Mouse (Mus musculus): ENCODE data around the gene Gm28053. TPM values are rescaled to one million over a fixed set of nuclear protein-coding genes. Genes with fewer than 3 reads are reported as not detected.
A peak's percentile ranks its signal among the peaks of the same experiment; 100 is the strongest.

Gm28053 gene
- total RNA-seq, 2 experiments from 2014 or later, result 7.1 to 7.2 TPM

DNA sequence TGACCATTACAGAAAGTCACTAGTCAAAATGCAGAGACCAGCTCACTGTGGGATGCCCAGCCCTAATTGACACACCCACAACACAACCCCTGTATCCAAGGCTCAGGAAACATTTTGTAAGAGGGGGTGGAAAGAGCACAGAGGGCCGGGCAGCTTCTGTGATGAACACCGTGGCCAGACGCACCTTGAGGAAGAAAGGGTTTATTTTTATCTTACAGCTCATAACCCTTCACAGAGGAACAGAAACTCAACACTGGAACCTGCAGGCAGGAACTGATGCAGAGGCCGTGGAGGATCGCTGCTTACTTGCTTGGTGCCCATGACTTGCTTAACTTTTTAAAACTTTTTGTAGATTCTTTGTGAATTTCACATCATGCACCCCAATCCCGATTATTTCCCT, 25.4 kb upstream of the Gm28053 start:
- no peak for DNase-seq

DNA sequence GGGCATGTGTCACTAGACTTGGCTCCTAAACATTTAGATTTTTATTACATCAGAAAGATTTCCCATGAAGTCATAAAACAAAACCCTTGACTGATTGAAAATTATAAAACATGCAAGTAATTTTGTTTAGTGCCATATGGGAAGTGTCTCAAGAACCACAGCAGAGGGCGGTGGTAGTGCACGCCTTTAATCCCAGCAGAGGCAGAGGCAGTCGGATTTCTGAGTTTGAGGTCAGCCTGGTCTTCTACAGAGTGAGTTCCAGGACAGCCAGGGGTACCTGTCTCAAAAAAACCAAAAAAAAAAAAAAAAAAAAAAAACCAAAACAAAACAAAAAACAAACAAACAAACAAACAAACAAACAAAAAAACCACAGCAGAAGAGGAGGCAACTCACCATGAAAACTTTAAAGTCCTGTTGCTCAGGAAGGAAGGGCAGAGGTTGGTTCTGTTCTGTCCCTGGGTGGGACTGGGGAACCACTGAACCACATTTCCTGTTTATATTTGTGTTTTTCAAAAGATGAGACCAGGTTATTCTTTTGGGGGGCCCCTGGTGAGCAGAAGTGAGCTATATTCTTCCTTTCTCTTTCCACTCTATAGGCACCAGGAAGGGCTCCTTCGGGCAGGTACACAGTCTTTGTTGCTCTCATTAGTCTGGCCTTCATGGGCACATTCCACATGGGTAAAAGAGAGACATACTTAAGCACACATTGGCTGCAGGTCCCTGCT, 21.4 kb upstream of the Gm28053 start:
- DNase-seq, result no peak

DNA sequence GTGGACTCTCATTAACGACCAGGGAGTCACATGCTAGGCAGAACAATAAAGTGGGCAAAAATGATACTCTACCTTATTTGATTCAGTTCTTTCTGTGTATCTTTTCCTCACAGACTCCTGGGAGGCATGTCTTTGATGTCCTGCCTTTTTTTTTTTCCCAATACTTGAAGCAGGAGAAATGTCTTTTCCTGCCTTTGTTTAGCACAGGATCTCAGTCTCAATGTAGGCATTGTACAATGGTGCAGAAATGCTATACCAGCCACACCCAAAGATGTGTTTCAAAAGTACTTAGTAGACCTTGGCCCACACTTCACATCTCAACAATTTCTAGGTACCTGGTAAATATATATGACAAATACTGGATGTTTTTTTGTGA, 20.9 kb upstream of the Gm28053 start:
- DNase-seq, result no peak

DNA sequence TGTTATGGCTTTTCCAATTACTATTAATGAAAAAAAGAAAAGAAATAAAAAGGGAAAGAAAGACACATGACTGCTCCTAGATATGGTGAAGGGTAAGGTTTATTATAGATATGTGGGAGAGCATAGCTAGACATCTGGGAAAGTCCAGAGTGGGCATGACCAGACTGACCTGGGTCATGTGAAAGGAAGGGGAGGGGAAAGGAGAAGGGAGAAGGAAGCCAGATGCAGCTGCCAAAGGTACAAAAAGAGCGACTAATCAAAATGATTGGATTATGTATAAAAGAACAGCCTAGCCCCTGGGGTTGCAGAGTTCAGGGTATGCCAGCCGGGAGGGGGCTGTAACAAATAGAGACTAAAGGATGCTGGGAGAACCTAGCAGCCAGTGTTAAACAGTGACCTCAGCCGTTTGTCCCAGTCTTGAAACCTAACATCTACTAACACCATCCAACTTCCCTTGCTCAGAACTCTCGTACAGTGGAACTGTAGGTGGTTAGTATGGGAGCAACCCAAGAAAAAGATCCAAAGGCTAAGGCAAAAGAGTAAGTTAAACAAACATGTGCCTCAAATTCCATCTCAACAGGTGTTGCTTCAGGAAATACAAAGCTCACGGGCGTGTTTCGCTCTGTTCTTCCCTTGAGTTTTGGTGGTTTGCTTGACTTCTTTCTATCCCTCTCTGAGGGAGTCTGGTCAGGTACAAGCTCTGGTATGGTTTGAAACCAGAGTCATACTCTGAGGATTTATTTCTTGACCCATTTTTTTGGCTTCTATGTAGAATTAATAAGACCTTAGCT, 20.1 kb upstream of the Gm28053 start:
- DNase-seq, result no peak

DNA sequence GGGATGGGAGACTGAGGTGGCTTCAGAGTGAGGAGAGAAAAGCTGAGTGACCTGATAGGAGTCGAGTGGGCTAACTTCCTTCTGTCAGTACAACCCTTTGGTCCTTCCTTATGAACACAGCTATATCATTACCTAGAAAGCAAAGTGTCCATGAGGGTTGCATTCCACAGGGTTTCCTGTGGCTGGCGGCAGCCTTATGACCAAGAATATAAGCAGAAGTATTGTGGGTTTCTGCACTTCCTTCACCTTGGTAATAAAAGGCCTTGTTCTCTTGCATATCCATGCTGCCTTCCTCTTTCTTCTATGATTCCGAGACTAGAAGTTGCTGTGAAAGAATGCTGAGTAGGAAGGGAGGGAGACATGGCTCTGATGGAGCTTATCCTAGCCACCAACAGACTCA, 19.5 kb upstream of the Gm28053 start:
- no peak for DNase-seq

DNA sequence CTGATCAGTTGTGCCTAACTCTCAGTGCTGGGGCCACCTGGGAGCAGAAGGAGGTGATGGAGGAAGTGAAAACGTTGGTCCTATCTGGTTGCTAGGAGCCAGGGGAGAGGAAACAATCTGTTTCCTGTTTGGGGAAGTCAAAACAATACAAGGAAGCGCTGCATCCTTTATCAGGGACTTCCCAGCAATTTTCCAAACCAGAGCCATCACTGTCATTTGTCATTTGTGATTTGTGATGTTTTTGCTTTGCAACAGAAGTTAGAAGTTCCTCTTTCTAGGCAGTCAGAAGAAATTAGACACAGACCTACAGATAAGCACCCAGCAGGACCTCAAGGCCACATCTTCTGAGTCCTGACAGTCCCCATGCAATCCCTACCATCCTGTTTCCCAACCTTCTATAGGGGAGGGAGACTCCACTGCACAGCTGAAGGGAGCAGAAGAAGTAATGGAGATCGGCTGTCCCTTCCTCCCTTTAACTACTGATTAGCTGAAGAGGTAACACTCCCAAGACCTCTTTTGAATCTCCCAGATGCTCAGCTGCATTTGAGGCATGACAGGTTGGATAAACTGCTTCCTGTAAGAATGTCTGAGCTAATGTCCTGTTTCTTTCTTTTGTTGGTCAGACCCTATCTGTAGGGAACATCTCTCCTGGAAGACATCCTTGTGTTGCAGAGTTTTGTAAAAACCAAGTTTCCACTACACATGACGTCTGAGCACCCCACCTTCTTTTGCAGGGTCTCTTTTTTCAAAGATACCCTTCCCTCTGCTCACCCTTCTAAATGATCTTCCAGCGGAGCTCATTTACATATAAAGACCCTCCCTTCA, 17.9 kb upstream of the Gm28053 start:
- DNase-seq, result peak; percentile 29

DNA sequence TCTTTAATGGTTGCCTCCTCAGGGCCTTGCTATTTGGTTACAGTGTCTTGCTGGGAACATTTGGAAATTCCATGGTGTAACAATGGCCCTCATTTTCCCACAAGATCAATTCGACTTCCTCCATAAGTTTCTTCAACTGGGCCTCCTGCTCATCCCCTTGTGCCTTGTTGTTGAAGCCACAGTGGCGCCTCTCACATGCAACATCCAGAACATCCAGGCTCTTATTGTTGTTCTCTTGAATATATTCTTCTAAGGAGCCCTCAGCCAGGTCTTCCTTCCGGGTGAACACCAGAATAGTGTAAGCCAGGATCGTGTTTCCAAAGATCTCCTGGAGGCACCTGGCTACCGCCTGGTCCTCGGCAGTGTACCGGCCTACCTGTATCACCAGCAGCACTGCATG, 16.3 kb upstream of the Gm28053 start:
- no peak for DNase-seq

DNA sequence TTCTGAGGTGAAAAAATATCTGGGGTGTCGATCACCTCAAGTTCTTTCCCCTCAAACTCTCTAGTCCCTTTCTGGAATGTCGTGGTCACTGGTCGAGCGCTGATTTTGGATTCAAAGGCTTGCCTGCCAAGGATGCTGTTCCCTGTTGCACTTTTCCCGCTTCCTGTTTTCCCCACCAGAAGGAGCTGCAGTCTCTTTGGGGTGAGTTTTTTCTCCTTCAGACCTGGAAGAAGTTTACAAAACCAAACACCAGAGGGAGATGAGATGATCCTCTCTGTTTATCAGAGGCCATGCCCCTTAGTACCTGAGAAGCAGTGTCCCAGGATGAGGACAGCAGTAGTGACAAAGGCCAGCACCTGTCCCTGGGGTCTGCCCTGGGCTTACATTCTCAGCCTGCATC, 15.8 kb upstream of the Gm28053 start:
- no peak for DNase-seq

DNA sequence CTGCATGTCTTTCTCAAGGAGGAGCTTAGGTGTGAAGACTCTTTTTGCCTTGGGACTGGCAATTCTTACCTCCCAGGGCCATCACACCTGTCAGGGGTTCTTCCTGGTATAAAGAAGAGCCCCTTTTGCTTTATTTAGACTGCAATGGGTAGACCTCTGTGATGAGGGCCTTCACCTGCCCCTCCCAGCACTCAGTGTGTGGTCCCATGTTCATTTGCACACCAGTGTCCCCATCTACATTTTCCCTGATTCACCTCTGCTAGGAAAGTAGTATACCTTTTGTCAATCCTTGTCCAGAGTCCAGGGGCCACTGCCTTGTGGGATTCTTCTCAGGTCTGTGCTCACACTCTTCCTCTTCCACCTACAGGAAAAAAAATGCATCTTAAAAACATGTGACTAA, 14.3 kb upstream of the Gm28053 start:
- no peak for DNase-seq

DNA sequence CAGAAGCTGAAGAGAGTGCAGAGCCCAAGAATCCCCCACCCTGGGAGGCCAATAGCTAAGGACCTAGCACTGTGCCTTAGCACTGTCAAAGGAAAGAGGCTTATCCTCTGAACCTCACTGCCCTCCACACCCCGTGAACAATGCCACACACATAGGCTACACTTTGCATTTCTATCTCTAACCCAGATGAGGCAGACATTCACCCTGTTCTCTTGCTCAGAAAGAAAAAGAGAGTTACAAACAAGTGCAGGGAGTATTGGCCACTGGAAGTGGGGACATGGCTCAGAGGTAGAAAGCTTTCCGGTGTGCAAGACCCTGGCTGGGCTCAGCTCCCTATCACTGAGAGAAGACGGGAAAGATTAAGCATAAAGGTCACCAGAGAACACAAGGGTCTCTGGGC, 12.3 kb upstream of the Gm28053 start:
- DNase-seq, result no peak

DNA sequence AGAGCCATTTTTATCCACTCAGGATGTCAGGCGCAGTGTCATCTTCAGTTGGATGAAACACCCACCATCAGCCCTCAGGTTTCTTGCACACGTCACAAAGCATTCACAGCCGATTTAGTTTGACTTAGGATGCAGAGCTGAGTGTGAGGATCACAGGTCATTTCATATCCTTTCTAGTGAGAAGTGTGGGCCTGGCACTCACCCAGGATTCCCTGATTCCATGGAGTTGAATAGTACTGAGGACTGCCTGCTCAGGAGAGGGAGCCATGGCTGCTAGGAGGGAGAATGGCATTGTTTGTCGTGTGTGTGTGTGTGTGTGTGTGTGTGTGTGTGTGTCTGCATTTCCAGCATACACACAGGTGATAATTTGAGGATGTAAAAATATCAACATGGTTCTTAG, 1.9 kb downstream of the Gm28053 start:
- DNase-seq, result no peak

DNA sequence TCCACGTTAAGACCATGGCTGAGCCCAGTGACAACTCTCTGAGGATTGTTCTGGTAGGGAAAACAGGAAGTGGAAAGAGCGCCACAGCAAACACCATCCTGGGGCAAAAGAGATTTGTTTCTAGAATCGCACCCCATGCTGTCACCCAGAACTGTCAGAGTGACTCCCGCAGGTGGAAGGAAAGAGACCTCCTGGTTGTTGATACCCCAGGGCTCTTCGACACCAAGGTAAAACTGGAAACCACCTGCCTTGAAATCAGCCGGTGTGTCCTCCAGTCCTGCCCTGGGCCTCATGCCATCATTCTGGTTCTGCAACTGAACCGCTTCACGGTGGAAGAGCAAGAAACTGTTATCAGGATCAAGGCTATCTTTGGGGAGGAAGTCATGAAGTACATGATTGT, 5.1 kb downstream of the Gm28053 start:
- DNase-seq, result no peak

DNA sequence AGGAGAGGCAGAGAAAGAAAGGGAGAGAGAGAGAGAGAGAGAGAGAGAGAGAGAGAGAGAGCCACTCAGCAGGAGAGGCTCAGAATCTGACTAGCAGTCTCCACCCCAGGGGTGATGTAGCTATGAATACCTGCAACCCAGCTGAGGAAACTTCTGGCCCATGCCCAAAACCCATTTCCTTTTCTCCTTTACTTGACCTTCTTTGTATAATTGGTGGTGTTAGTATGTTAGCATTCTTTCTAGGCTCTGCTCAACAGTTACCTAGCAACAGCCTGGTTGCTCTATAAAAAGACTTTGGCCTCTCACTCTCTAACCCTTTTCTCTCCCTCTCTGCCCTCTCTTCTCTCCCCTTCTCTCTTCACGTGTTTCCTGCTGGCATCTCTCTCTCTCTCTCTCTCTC, 7.1 kb downstream of the Gm28053 start:
- DNase-seq, result peak; percentile 83

DNA sequence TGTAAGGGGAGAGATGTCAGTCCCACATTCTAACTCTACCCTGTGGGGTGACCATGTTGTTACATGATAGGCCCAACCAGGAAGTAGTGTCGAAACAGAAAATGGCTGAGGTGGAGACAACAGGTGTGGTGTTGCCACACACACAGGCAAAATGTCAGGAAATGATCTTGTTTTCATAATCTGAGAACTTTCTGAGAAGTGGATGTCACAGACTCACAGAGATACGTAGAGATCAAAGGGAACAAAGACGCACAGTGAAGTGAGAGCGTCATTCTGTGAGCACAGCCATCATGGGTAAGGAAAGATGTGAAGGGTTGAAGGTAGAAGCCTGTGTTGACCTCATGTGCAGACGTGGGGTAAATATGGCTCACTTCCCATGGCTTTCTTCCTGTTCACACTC, 9.4 kb downstream of the Gm28053 start:
- DNase-seq, result no peak

DNA sequence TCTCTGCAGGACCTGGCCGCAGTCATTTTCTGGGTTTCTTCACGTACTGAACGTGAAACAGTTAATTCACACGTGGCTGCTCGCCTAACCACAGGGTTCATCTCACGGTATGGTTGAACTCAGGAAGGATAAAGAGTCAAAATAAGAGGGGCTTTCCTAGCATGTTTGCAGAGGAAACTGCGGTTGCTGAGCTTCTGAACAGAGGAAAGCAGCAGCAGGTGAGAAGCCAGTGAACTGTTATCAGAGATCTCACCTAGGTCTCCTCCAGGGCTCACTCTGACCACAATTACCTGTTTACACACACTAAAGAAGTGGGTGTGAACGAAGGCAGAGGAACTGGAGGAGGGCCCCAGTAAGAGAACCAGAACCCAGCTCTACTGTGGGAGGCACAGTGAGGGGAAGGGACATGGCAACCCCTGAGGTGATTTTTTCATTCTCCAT, 14.5 kb downstream of the Gm28053 start:
- DNase-seq, result no peak

DNA sequence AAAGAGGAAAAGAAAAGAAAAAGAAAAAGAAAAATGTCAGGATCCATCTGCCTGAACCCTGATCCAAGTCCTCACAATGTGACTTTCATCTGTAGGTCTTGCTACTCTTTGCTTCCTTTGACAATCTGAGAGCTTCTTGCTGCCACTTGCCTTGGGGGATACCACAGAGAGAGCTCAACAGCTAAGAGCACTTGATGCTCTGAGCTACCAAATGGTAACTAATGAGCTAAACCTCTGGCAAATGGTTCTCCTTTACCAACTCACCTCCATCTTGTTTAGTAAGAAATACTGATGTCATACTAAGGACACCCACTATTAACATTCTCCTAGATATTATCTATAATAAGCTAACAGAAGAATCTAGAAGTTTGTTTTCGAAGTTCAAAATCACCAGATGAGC, 15.3 kb downstream of the Gm28053 start:
- DNase-seq, result no peak

DNA sequence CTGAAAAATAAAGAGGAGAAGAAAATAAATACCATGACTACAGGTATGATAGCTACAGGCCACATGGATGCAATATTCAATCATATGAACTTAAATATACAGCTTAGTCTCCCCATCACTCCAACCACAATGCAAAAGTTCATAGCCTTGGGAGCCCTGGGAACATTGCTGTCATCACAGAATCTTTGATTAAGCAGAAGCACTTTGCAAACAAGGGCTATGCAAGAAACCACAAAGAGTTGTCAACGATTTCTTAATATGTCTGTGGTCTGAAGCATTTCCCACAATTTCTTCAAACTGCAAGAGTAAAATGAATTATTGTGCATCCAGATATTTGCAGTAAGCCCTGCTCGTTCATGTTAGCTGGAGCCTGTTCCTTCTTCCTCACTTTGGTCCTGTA, 18.6 kb downstream of the Gm28053 start:
- no peak for DNase-seq

DNA sequence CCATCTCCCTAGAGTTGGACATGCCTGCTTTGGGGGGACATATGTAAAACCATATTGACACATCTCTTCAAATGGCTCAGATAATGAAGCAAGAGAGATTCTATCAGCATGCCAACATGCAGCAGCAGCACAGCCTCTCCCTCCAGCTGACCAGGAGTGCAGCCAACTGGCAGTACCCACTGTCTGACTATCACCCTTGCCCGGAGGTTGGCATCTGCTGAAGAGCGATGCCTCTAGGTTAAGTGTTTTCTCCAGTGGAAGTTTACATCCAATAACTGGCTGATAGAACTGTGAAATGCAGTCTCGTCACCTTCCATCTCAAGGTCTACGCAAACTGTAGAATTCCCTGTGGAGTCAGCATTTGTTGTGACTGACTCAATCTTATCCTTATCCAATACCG, 19.3 kb downstream of the Gm28053 start:
- no peak for DNase-seq

DNA sequence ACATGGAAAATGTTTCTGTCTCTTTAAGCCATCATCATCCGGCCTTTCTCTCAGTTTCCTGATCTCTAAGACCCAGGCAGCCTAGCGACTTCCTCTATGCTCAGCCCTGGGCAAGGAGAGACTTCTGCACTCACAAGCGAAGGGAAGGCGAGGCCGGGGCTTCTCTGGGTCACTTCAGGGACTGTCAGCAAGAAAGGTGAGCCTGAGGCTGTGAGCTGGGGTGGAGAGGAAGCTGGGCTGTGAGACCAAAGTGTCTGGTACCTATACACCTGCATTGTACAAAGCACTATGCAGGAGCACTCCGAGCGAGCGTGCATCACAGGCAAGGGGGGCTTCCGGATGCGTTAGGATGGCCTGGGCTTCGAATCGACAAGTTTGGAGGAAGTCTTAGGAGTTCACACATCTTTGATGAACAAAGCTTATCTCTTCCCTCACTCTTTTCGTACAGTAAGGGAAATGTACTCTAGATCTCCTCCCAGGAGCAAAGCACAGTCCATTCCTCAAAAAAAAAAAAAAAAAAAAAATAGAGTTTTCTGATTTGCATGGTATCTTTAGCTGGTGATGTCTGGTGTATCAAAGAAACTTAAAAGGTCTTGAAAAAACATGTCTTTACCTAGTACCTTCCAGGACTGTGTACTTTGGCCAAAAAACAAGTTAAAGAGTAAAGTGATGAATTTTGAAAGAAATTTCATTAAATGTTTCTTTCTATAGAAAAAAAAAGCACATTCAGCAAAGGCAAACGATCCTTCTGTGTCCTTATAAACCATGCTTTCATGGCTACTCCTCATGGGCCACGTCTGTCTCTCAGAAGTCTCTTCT, 20.8 kb downstream of the Gm28053 start, which contains the start of gene Gimap1:
Gene Gimap1 (plus strand): TSS at position 94 of the 819 bp plus-strand sequence.
- peak; percentile 41 for DNase-seq

DNA sequence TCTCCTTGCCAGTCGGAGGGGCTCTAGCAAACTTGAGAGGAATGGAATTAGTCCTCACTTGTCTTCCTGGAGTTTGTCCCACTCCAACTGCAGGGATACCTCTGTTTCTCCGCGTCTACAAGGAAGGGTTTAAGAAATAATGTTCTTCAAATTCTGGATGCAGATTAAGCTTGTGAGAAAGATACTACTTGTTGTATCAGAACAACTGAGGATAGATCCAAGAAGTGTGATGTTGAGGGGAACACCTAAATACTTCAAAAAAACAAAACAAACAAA, 21.3 kb downstream of the Gm28053 start:
- no peak for DNase-seq

DNA sequence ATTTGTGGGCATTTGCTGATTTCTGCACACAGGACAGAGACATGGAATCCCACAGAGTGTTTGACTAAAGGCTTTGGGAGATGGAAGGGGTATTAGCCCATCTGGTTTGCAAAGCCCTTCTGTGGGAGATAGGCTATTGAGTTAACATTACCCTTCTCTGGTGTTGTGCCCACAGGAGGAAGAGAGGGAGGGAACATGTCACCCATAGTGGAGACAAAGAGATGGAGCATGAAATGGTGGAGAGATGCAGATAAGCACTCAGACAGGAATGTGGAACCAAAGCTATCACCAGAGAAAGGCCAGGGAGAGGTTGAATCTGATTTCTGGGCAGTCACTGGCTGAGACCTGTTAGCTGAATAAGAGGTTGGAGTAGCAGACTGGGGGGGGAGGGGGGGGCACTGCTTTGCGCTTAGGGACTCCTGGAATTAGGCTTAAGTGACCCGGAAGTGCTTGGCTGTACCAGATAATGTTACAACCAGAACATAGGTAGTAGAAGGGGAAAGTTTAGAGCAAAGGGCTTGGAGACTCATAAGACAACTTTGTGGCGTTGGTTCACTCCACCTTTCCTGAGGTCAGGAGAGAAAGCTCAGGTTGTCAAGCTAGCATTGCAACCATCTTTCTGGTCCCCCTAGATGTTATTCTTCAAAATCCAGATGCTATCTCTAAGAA, 22.2 kb downstream of the Gm28053 start:
- no peak for DNase-seq

DNA sequence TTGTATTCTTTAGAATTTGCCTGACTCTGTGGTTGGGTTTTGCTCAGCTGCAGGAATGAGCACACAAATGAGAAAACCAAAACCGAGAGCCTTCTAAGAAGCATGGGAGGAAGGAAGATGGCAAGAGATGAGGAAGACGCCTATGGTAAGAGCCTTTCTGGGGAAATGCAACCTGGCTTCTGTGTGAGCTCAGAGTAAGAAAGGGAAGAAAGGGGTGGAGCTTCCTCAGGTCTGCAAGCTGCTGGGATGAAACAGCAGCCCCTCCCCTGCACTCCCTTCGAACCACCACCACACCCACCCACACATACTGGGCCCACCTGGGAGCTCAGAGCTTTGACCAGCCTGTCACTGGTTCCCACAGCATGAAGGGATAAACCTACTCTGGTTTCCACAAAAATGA, 22.9 kb downstream of the Gm28053 start:
- DNase-seq, result no peak
